Mouse (Mus musculus) retina, adult 2 months (tissue): Measurements from ENCODE around the gene Spats2.
"Not testable (repeated sequence)": the region's sequence is repeated elsewhere in the genome, so short reads cannot be mapped to it uniquely, and the experiment has no call there.

Experiments
- DNase-seq: peaks from one replicate; pipeline ENCODE4 v3.0.0-alpha.2; 2012; ENCODE audit warnings: low read depth, low spot score

Gene Spats2

GRCm38 (mm10) chr15:99125711-99126080, at the start of gene Spats2:
Gene Spats2 (plus strand): TSS chr15:99125916.
- DNase-seq, result no peak

- DNase-seq, result not testable (repeated sequence)
Measured at GRCm38 (mm10) chr15:99076011-99076410, 49.7 kb upstream of the Spats2 start.

- DNase-seq, result no peak
Measured at GRCm38 (mm10) chr15:99078181-99078910, 47.4 kb upstream of the Spats2 start.

GRCm38 (mm10) chr15:99079804-99080203, 45.9 kb upstream of the Spats2 start:
- DNase-seq, result no peak

GRCm38 (mm10) chr15:99082322-99082721, 43.4 kb upstream of the Spats2 start:
- no peak for DNase-seq

GRCm38 (mm10) chr15:99082840-99083239, 42.9 kb upstream of the Spats2 start:
- no peak for DNase-seq

- no peak for DNase-seq
Measured at GRCm38 (mm10) chr15:99083258-99083657, 42.5 kb upstream of the Spats2 start.

- no peak for DNase-seq
Measured at GRCm38 (mm10) chr15:99083867-99084557, 41.7 kb upstream of the Spats2 start.

- DNase-seq, result no peak
Measured at GRCm38 (mm10) chr15:99084618-99085017, 41.1 kb upstream of the Spats2 start.

GRCm38 (mm10) chr15:99085997-99086396, 39.7 kb upstream of the Spats2 start:
- no peak for DNase-seq

GRCm38 (mm10) chr15:99087253-99088075, 38.3 kb upstream of the Spats2 start, which contains the start of gene C1ql4:
Gene C1ql4 (minus strand): TSS chr15:99087817.
- no peak for DNase-seq

GRCm38 (mm10) chr15:99088292-99088691, 37.4 kb upstream of the Spats2 start:
- no peak for DNase-seq

- DNase-seq, result no peak
Measured at GRCm38 (mm10) chr15:99089069-99089468, 36.6 kb upstream of the Spats2 start.

- DNase-seq, result no peak
Measured at GRCm38 (mm10) chr15:99092870-99093269, 32.8 kb upstream of the Spats2 start, which contains the start of gene Dnajc22. Gene Dnajc22 (plus strand): TSS chr15:99093170.

- no peak for DNase-seq
Measured at GRCm38 (mm10) chr15:99093291-99094258, 32.1 kb upstream of the Spats2 start.

- DNase-seq, result no peak
Measured at GRCm38 (mm10) chr15:99094631-99095270, 31.0 kb upstream of the Spats2 start.

- no peak for DNase-seq
Measured at GRCm38 (mm10) chr15:99095356-99095755, 30.4 kb upstream of the Spats2 start.

- DNase-seq, result no peak
Measured at GRCm38 (mm10) chr15:99096061-99096793, 29.5 kb upstream of the Spats2 start.

- no peak for DNase-seq
Measured at GRCm38 (mm10) chr15:99096831-99097500, 28.8 kb upstream of the Spats2 start.
